Mouse (Mus musculus) erythroblast, embryonic 14.5 days (primary cell): Measurements from ENCODE around the gene Btbd11.

Experiments used
- GATA1 ChIP-seq: IDR thresholded peaks from 2 replicates; pipeline ENCODE4 v1.6.1; 2012; ENCODE audit warnings: low read length, inconsistent platforms, mixed read lengths
- TAL1 ChIP-seq: IDR thresholded peaks from 3 replicates; pipeline ENCODE4 v1.6.1; 2012; ENCODE audit warnings: low read length, inconsistent platforms, mixed read lengths

DNA sequence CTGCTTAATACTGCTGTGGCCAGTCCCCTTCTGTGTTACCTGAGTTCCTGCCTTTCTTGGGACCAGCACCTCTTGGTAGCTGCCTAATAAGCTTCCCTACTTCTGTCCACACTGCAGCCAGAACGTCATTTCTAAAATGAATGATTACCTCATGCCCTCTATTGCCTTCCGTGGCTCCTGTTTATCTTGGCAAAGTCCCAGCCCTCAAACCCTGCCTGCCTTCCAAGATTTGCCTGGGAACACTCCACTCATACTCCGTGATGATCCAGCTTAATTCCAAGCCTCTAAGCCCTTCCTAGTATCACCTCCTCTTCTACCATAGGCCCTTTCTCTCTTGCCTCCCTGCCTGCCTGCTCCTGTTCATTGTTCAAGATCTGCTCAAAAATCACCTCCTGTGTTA is 94.5 kb downstream of the Btbd11 start:
- TF ChIP-seq GATA1 (no peak), TAL1 (no peak)
